Mouse (Mus musculus) MEL (cell line): ENCODE measurements around the gene Mpig6b.

Experiments
- CTCF ChIP-seq, 3 experiments: IDR thresholded peaks in 2 of 3; conservative IDR thresholded peaks in 1 of 3; 2 replicates each; pipeline ENCODE4 v1.5.1; 2011 to 2012; ENCODE audit warnings: low read length in 3 of 3, low read depth in 2 of 3, mild to moderate bottlenecking in 2 of 3, improper control_type of control experiment in 1 of 3, inconsistent platforms in 1 of 3, mixed read lengths in 1 of 3, moderate library complexity in 1 of 3; ENCODE audit not compliant: control insufficient read depth in 1 of 3, insufficient read depth in 1 of 3, poor library complexity in 1 of 3, severe bottlenecking in 1 of 3
- ETS1 ChIP-seq: IDR thresholded peaks from 2 replicates; pipeline ENCODE4 v1.6.1; 2012; ENCODE audit warnings: low read depth, mild to moderate bottlenecking, inconsistent platforms, low read length, improper control_type of control experiment, moderate library complexity
- MAFK ChIP-seq: IDR thresholded peaks from 2 replicates; pipeline ENCODE4 v1.6.1; 2011; ENCODE audit warnings: low read depth, mild to moderate bottlenecking, low read length, improper control_type of control experiment, borderline replicate concordance
- MAX ChIP-seq: IDR thresholded peaks from 2 replicates; pipeline ENCODE4 v1.6.1; 2011; ENCODE audit warnings: low read length, improper control_type of control experiment
- MYC ChIP-seq: IDR thresholded peaks from 2 replicates; pipeline ENCODE4 v1.6.1; 2011; ENCODE audit warnings: low read depth, mild to moderate bottlenecking, low read length, improper control_type of control experiment, moderate library complexity
- NRF1 ChIP-seq: IDR thresholded peaks from 2 replicates; pipeline ENCODE4 v1.6.1; 2014; ENCODE audit warnings: low read depth, mild to moderate bottlenecking, inconsistent platforms, low read length, improper control_type of control experiment, moderate library complexity; ENCODE audit not compliant: poor library complexity, insufficient read depth, severe bottlenecking
- POLR2A ChIP-seq, 2 experiments: IDR thresholded peaks; 2 replicates each; pipeline ENCODE4 v1.6.1; 2011 to 2012; ENCODE audit warnings: low read length in 2 of 2, mild to moderate bottlenecking in 2 of 2, control low read depth in 1 of 2, improper control_type of control experiment in 1 of 2, low read depth in 1 of 2, moderate library complexity in 1 of 2; ENCODE audit not compliant: control insufficient read depth in 1 of 2, insufficient read depth in 1 of 2, poor library complexity in 1 of 2
- SMC3 ChIP-seq: IDR thresholded peaks from 2 replicates; pipeline ENCODE4 v1.6.1; 2011; ENCODE audit warnings: low read depth, low read length, improper control_type of control experiment
- TCF12 ChIP-seq: IDR thresholded peaks from 2 replicates; pipeline ENCODE4 v1.6.1; 2014; ENCODE audit warnings: low read depth, mild to moderate bottlenecking, inconsistent platforms, low read length, improper control_type of control experiment, moderate library complexity

DNA sequence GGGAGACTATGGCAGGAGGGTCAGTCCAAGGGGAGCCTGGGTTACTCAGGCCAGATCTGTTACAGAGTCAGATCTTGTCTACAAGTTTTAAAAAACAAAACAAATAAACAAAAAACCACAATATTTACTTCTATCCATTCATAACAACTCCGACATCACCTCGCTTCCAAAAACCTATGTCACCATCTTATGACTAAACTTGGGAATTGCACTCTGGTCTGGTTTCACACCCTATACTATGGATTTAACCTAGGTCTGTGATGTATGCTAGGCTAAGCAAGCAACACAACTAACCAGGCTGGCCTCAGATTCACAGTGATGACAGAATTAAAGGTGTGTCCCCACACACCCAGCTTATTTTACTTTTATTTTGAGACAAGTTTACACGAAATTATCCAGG lies 40.5 kb upstream of the Mpig6b start:
- TF ChIP-seq ETS1 (no peak), NRF1 (no peak), MAFK (no peak), MAX (no peak), CTCF (IDR thresholded peaks at IDR 0.05 in 2 of 3, conservative IDR thresholded peaks at IDR 0.05 in 1 of 3; ENCODE audit: control insufficient read depth in 1 of 3, insufficient read depth in 1 of 3, low read depth in 2 of 3, low read length in 3 of 3, poor library complexity in 1 of 3, severe bottlenecking in 1 of 3) (peak in 1 of 3 experiments; percentile 51; a peak in 2 of 6 replicates), MYC (no peak), POLR2A (IDR thresholded peaks at IDR 0.05; ENCODE audit: control insufficient read depth in 1 of 2, insufficient read depth in 1 of 2, low read depth in 1 of 2, low read length in 2 of 2, poor library complexity in 1 of 2) (no peak), SMC3 (peak; percentile 35; the same call in 1 of the 2 replicates), TCF12 (no peak)
